Mouse (Mus musculus) lung, postnatal 0 days (tissue): ENCODE measurements at regions not wholly inside any gene's neighbourhood (a gene's known extent, or its start where the extent isn't known, plus 50 kb on each side); places are given as distances from the start of the nearest gene placed in this dataset.

Experiments
- CTCF ChIP-seq: IDR thresholded peaks from 2 replicates; pipeline ENCODE4 v1.5.1; 2016; ENCODE audit warnings: antibody characterized with exemption, mild to moderate bottlenecking
- EP300 ChIP-seq: IDR thresholded peaks from 2 replicates; pipeline ENCODE4 v1.6.1; 2016; ENCODE audit warnings: antibody characterized with exemption, mild to moderate bottlenecking, control low read depth

DNA sequence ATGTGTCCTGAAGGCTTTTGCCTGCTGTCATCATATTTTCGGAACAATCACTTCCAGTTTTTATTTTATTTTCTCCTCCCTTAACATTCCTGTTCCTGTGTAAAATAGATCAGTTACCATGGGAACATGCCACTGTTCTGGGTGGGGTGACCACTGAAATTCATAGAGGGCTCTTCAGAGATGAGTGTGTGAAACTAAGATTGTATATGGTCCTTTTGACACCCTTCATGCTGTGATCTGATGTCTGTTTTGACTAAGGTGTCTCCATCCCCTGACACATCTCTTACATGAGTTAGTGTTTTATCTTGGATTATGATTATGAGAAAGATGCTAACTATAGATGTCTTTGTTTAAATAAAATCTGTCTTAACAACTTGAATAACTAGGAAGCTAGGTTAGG, 184.3 kb downstream of the Ube2e3 start:
- no peak for TF ChIP-seq CTCF
- no peak for TF ChIP-seq EP300
